Mouse (Mus musculus): ENCODE measurements around the gene Idua.
A peak's percentile ranks its signal among the peaks of the same experiment; 100 is the strongest.

The Idua gene

GRCm38 (mm10) chr5:108655381-108655780 lies 4.8 kb upstream of the Idua start:
- no peak for DNase-seq

DNA sequence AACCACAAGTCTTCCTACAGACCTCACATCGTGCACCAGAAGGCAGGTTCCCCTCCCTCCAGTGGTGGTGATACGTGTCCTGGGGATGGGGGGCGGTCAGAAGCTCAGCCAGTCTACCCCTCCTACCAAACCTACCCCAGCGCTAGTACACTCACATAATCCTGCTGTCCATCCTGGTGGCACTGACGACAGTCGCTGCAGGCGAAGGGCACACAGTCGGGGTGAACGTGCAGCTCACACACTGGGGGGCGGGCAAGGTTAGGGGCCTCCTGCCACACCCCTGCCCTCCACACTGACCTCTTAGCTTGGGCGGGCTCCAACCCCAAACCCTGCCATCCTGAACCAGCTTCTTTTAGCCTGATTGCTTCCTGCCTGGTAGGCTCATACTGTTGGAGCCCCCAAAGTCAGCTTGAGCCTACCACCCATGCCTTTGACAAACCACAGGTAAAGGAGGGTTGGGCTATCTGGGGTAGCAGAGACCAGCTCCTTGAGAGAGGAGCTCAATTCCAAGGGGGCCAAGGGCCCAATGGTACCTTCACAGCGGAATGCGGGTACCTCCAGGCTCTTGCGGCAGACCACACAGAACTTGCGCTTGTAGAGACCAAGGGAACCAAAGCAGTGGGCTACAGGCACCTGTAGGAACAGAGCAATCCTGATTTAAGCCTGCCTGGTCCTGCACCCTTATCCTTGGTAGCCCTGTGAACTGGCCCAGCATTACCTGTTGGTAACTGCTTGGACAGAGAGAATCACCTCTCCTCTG lies 4.1 kb upstream of the Idua start:
- no peak for DNase-seq

DNA sequence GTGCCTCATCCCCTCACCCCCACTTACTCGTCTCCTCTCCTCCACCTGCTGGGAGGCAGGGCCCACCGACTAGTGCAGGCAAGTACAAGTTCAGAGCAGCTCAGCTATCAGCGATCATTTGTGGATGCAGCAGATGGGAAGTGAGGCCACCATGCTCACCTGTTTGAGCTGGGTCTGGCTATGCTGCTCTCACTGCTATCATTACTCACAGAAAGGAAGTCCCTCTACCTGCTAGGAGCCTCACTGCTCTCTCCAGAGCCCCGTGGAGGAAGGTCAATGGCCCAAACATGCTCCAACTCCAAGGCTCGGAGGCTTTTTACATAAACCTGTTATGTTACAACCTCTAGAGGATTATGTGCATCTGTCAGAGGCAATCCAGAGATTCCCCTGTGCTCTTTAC lies 2.7 kb upstream of the Idua start:
- DNase-seq = no peak

- DNase-seq = no peak
These were observed 1.5 kb upstream of the Idua start for GRCm38 (mm10) chr5:108658611-108659010.

GRCm38 (mm10) chr5:108660632-108661268 lies 619 bp downstream of the Idua start:
- DNase-seq = peak; percentile 92

DNA sequence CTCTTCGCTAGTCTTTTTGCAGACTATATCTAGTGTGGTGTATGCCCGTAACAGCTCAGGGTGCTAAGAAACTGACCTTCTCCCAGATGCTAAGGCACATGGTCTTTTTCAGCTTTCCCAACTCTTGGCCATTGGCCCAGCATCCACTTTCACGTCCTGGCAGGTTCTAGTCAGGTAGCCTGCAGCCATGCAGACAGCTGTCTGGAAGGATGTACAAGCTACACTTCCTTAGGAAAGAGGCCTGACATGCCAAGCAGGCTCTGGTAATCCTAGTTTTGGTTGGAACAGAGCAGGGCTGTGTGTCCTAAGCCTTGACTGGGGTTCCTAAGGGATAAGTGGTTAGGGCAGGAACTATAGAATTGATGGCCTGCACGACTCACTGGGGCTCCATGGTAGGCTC lies 2.6 kb downstream of the Idua start:
- no peak for DNase-seq

- no peak for DNase-seq
These were observed 4.9 kb downstream of the Idua start for GRCm38 (mm10) chr5:108665066-108665465.

GRCm38 (mm10) chr5:108667370-108667769 lies 7.2 kb downstream of the Idua start:
- no peak for DNase-seq

DNA sequence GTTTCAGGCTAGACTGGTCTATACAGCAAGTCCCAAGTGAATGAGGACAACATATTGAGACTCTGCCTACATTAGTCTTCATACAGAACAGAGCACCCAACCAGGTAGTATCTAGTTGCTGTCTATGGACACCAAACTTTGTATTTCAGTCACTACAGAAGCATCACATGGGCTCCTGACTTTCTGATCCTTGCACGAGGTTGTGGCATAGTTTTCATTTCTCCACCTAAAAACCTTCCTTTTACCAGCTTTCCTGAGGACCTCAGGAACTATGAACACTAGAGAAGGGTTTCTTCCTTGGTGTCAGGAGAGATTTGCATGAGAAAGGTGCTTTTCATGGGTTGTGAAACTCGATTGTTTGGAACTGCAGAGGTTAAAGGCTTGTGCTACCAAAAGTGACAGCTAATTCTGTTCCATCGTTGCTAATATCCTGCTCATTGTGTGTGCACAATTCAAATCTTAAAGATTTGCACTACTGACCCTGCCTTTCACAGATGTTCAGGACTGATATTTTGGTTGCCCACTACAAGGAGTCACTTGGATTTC lies 8.3 kb downstream of the Idua start:
- DNase-seq = no peak

DNA sequence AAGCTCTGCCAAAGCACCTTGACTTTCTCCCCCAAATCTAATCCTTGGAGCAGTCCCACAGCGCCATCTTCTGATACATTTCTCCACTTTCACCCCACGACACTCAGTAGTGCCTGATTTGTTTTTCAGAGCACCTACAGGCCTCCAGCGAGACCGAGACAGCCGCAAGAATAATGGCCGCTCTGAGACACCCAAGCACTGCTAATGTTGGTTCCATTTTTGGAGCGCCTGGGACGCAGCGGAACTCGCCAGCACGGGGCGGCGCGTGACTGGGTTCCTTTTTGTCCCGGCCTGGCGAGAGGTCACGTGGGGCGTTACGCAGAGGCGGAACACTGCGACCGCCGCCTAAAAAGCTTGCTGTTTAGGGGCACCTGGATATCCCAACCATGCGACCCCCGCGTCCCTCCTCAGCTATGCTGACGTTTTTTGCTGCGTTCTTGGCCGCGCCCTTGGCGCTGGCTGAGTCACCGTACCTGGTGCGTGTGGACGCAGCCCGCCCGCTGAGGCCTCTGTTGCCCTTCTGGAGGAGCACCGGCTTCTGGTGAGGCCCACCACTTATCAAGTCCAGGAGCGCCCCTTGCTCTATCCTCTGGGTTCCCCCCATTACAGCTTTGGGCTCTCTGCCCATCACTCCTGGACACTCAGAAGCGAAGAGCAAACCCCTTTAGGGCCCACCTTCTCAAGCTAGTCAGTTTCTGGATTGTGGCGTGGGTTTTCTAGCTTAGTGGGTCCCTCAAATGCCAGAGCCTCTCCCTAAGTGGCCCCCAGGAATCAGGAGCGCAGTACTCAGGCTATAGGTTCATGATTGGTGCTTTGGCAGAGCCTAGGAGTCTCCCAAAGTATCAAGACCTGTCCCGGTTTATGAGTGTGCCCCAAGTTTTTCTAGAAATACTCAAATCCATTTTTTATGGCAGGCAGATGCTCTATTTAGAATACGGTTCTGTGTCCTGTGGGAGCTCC lies 9.1 kb downstream of the Idua start, which contains the start of gene Dgkq:
Gene Dgkq (minus strand): TSS at position 696 of the 960 bp plus-strand sequence.
- DNase-seq = peak; percentile 93

DNA sequence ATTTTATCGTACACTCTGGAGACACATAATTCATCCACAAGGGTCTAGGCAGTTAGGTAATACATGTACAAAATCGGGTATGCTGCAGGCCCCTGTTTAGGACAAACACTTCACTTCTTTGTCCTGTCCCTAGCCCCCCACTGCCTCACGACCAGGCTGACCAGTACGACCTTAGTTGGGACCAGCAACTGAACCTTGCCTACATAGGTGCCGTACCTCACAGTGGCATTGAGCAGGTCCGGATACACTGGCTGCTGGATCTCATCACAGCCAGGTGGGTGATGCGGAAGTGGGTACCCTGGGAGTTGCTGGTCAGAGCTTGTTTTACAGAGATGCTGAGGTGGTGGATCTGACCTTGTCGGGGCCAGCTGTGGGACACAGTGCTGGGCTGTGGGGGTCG lies 9.9 kb downstream of the Idua start:
- no peak for DNase-seq

- DNase-seq = no peak
These were observed 10.7 kb downstream of the Idua start for GRCm38 (mm10) chr5:108670785-108671184.

DNA sequence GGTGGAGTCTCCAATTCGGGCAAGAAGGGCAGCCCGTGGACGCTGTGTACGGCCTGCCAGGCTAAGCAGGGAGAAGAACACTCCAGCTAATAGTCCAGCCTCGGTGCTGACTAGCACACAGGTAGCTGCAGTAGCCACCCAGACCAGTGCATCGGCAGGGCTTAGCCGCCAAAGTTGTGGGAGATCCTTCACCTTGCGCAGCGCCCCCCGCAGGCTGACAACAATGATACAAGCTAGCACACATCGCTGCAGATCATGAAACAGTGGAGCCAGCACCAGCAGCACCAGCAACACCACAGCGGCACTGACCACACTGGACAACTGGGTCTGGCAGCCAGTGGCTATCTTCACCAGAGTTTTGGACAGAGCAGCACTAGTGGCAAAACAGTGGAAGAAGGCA lies 11.6 kb downstream of the Idua start:
- DNase-seq = no peak

DNA sequence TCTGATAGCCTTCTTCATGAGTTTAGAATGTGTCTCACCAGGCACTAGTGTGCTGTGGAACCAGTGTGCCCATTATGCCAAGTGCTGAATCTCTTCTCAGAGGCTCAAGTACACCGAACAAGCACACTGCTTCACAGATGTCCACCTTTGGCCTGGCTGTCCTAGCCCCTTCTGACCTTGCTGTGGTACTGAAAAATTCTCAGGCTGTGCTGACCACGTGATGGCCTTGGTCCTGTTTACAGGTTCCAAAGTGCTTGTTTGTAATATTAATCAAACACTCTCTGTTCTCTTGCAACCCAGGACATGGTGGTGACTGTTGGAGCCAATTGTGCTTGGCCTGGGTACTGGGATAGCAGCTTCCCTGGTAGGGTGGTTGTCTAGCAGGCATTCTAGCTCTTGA lies 14.5 kb downstream of the Idua start:
- no peak for DNase-seq

DNA sequence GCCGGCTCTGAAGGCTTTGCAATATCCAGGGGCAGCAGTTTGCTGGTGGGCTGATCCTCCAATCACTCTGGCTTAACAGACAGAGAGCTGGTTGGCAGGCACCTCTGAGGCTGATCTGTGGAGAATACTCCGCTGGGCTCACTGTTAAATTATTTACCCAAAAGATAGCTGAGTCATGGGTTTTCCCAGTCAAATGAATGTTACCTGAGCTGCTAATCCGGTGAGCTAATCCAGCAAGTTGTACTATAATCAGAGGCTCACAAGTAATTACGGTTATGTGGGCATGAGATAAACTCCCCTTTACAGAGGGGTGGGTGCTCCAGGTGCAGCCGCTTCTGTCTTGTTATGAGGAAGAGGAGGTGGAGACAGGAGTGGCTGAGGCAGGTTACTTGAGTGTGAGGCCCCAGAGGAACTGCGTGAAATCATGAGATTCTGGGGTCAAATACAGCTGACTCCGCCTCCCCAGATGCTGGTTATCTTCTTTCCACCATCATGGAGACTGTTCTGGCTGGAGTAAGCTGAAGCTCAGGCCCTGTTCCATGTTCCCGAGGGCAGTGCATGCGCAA lies 15.2 kb downstream of the Idua start, which contains the start of gene Slc26a1:
Gene Slc26a1 (minus strand): TSS at position 319 of the 566 bp plus-strand sequence.
- no peak for DNase-seq

- DNase-seq = no peak
These were observed 16.8 kb downstream of the Idua start for GRCm38 (mm10) chr5:108676772-108677498.

- peak; percentile 69 for DNase-seq
These were observed 17.6 kb downstream of the Idua start for GRCm38 (mm10) chr5:108677605-108678295.

DNA sequence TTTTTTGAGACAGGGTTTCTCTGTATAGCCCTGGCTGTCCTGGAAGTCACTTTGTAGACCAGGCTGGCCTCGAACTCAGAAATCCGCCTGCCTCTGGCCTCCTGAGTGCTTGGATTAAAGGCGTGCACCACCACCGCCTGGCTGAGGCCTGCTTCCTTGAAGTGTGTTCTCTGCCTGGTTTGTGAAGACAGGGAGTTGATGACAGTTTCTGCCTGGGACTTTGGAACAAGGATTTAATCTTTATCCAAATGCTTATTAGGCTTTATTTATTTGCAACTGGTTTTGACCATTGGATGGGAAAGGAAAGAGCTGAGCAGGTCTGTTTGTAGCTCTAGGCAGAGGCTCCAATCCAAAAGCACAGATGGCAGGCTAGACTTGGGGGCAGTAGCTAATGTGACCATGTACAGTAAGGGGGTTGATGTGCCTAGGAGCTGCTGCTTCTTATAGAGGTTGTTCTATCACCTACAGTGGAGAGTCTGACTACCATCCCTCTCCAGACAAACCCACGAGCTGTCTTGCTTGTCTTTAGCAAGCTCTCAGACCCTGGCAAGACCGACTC lies 18.2 kb downstream of the Idua start:
- no peak for DNase-seq

DNA sequence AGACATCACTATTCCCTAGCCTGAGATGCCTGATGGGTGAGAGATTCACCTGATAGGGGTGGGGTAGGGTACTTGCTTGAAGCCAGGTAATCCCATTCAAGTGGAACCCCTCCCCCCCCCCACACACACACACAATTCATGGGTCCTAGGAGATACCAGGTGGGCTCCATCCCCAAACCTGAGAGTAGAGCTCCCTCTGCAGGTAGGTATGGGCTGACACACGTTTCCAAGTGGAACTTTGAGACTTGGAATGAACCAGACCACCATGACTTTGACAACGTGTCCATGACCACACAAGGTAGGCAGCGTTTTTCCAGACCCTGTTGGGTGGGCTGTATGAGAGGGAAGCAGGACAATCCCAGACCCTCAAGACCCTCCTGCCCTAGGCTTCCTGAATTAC lies 19.8 kb downstream of the Idua start:
- DNase-seq = no peak

DNA sequence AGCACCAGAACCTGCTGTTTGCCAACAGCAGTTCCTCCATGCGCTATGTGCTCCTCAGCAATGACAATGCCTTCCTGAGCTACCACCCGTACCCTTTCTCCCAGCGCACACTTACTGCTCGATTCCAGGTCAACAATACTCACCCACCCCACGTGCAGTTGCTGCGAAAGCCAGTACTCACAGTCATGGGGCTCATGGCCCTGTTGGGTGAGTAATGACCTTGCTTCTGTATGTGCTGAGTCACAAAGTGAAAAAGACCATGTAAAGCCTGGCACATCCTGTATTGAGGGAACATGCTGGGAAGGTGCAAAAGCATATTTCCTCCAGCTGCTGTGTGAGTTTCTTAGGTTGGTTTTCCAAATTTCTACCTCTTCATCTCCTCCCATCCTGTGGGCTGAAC lies 20.7 kb downstream of the Idua start:
- no peak for DNase-seq

DNA sequence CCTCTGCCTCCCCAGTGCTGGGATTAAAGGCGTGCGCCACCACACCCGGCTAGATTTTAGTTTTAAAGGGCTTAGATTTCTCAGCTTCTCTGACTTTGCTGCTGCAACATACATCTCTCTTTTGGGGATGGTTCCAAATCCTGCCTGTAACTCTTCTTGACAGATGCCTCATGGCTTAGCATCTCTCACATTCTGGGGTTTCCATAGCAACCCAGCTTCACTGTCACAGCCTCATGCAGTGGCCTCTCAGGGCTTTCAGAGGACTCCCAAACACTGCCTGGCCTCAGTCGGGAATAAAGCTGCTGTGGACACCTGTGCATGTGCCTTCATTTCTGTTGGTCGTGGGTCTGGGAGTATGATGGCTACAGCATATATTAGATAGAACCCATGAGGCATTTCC lies 29.0 kb downstream of the Idua start:
- no peak for DNase-seq
